Mouse (Mus musculus) embryonic facial prominence, embryonic 14.5 days (tissue): Measurements from ENCODE around the gene Slc6a1. TPM values are rescaled to one million over a fixed set of nuclear protein-coding genes. Genes with fewer than 3 reads are reported as not detected.

Source experiments
- ATAC-seq: fragments of 200-750 bp; cut with Nextera tagmentation; 2 replicates; pipeline ENCODE4 v1.8.0; 2017; ENCODE audit warnings: low read depth, moderate number of reproducible peaks, moderate TSS enrichment
- DNase-seq: peaks from one replicate; pipeline ENCODE4 v3.0.0-alpha.2; 2015; ENCODE audit warnings: low spot score
- H3K27ac ChIP-seq: fragments of 300-500 bp; sonication (generic); replicated peaks from 2 replicates; pipeline ENCODE4 v1.5.1; 2014; ENCODE audit warnings: low read depth, mild to moderate bottlenecking, low read length, moderate library complexity
- H3K27me3 ChIP-seq: fragments of 300-500 bp; sonication (generic); replicated peaks from 2 replicates; pipeline ENCODE4 v1.6.1; 2014; ENCODE audit warnings: low read length; ENCODE audit not compliant: control insufficient read depth, insufficient read depth
- H3K36me3 ChIP-seq: fragments of 300-500 bp; sonication (generic); 2 replicates; pipeline ENCODE4 v1.6.1; 2014; ENCODE audit warnings: low read length, mixed read lengths; ENCODE audit not compliant: control insufficient read depth, insufficient read depth
- H3K4me1 ChIP-seq: fragments of 300-500 bp; sonication (generic); 2 replicates; pipeline ENCODE4 v1.6.1; 2014; ENCODE audit warnings: antibody characterized with exemption, low read length; ENCODE audit not compliant: control insufficient read depth, insufficient read depth
- H3K4me2 ChIP-seq: fragments of 300-500 bp; sonication (generic); 2 replicates; pipeline ENCODE4 v1.6.1; 2014; ENCODE audit warnings: low read depth, mild to moderate bottlenecking, low read length, moderate library complexity, mixed read lengths
- H3K4me3 ChIP-seq: fragments of 300-500 bp; sonication (generic); 2 replicates; pipeline ENCODE4 v1.5.1; 2014; ENCODE audit warnings: low read depth, mild to moderate bottlenecking, low read length
- H3K9ac ChIP-seq: fragments of 300-500 bp; sonication (generic); 2 replicates; pipeline ENCODE4 v1.6.1; 2014; ENCODE audit warnings: low read depth, mild to moderate bottlenecking, low read length, moderate library complexity, mixed read lengths
- H3K9me3 ChIP-seq: fragments of 300-500 bp; sonication (generic); 2 replicates; pipeline ENCODE4 v1.6.1; 2016; ENCODE audit warnings: low read length; ENCODE audit not compliant: control insufficient read depth
- WGBS: fragments of 180-500 bp; shearing (Covaris S2); extraction: QIAGEN DNeasy Blood & Tissue Kit; methylation state at CpG from one replicate; pipeline ENCODE4 v1.1.7; 2014; 5-methylcytosine and 5-hydroxymethylcytosine counted together
- polyA plus RNA-seq: library from polyadenylated mRNA; unstranded; fragments of >200 nt; fragmentation: Nextera tagmentation; extraction: Ambion mirVana; gene quantifications from 2 replicates; pipeline ENCODE4 v1.2.1, GENCODE M21; 2014

Gene Slc6a1
- polyA plus RNA-seq, 1 experiment from 2014 or later, result 2.7 TPM

GRCm38 (mm10) chr6:114354635-114355034, 72.2 kb downstream of the Slc6a1 start:
- Histone ChIP-seq H3K9me3 (no peaks in the 10 kb centered on the region), H3K27ac (no peak overlapping the region), H3K4me2 (no peak overlapping the region), H3K4me3 (no peak overlapping the region), H3K36me3 (no peaks in the 10 kb centered on the region), H3K27me3 (no peaks in the 10 kb centered on the region), H3K9ac (no peak overlapping the region), H3K4me1 (0 out of 2 replicates have a peak, but pooled peaks cover 4% of the 10 kb centered on the region)
- DNase-seq, result no peak
- WGBS, result 74% methylated on average over 4 of the region's 4 CpGs
- ATAC-seq, result no peak

- H3K36me3 ChIP-seq, result no peaks in the 10 kb centered on the region
- WGBS, result 63% methylated on average over 3 of the region's 3 CpGs
- no peak overlapping the region for H3K4me2 ChIP-seq
- no peaks in the 10 kb centered on the region for H3K9me3 ChIP-seq
- no peaks in the 10 kb centered on the region for H3K27me3 ChIP-seq
- 0 out of 2 replicates have a peak, but pooled peaks cover 4% of the 10 kb centered on the region for H3K4me1 ChIP-seq
- DNase-seq, result peak; percentile 39
- no peak overlapping the region for H3K9ac ChIP-seq
- ATAC-seq, result no peak
- H3K4me3 ChIP-seq, result no peak overlapping the region
- no peak overlapping the region for H3K27ac ChIP-seq
Measured at GRCm38 (mm10) chr6:114358171-114358570, 75.7 kb downstream of the Slc6a1 start.

GRCm38 (mm10) chr6:114362355-114362754, 79.9 kb downstream of the Slc6a1 start:
- H3K27me3 ChIP-seq, result no peaks in the 10 kb centered on the region
- H3K4me1 ChIP-seq, result 0 out of 2 replicates have a peak, but pooled peaks cover 4% of the 10 kb centered on the region
- no peaks in the 10 kb centered on the region for H3K36me3 ChIP-seq
- WGBS, result 69% methylated on average over 4 of the region's 4 CpGs
- no peak overlapping the region for H3K4me3 ChIP-seq
- H3K4me2 ChIP-seq, result no peak overlapping the region
- H3K9me3 ChIP-seq, result no peaks in the 10 kb centered on the region
- DNase-seq (no peak), ATAC-seq (no peak)
- no peak overlapping the region for H3K9ac ChIP-seq
- no peak overlapping the region for H3K27ac ChIP-seq

- H3K4me2 ChIP-seq, result no peak overlapping the region
Measured at GRCm38 (mm10) chr6:114363740-114364139, 81.3 kb downstream of the Slc6a1 start.

GRCm38 (mm10) chr6:114364734-114365133, 82.3 kb downstream of the Slc6a1 start:
- Histone ChIP-seq H3K36me3 (no peaks in the 10 kb centered on the region), H3K9ac (no peak overlapping the region)
- WGBS, result 43% methylated on average over 5 of the region's 5 CpGs

More at GRCm38 (mm10) chr6:114363740-114364139, 81.3 kb downstream of the Slc6a1 start:
- Histone ChIP-seq H3K4me1 (no peaks in the 10 kb centered on the region), H3K4me3 (no peak overlapping the region), H3K27me3 (no peaks in the 10 kb centered on the region), H3K27ac (no peak overlapping the region), H3K9me3 (no peaks in the 10 kb centered on the region), H3K9ac (no peak overlapping the region), H3K36me3 (no peaks in the 10 kb centered on the region)
- ATAC-seq (no peak), DNase-seq (no peak)
- WGBS, result 77% methylated on average over 8 of the region's 8 CpGs

GRCm38 (mm10) chr6:114366191-114366590, 83.8 kb downstream of the Slc6a1 start:
- no peaks in the 10 kb centered on the region for H3K36me3 ChIP-seq

More at GRCm38 (mm10) chr6:114364734-114365133, 82.3 kb downstream of the Slc6a1 start:
- Histone ChIP-seq H3K27ac (no peak overlapping the region), H3K4me3 (no peak overlapping the region), H3K27me3 (no peaks in the 10 kb centered on the region), H3K9me3 (no peaks in the 10 kb centered on the region), H3K4me1 (no peaks in the 10 kb centered on the region), H3K4me2 (no peak overlapping the region)
- ATAC-seq (no peak), DNase-seq (peak; percentile 36)

More at GRCm38 (mm10) chr6:114366191-114366590, 83.8 kb downstream of the Slc6a1 start:
- H3K27me3 ChIP-seq, result no peaks in the 10 kb centered on the region
- H3K4me1 ChIP-seq, result no peaks in the 10 kb centered on the region
- no peak for ATAC-seq
- H3K4me3 ChIP-seq, result no peak overlapping the region
- H3K4me2 ChIP-seq, result no peak overlapping the region
- H3K27ac ChIP-seq, result no peak overlapping the region
- no peak for DNase-seq
- no peak overlapping the region for H3K9ac ChIP-seq
- H3K9me3 ChIP-seq, result no peaks in the 10 kb centered on the region
- 74% methylated on average over 5 of the region's 5 CpGs for WGBS

Other genes with a start within 250 kb of the Slc6a1 start
- 1.4 and 1.7 TPM in 2 replicates for gene Atp2b2, start 240.0 kb upstream of the Slc6a1 start, polyA plus RNA-seq
- 0.45 and 0.70 TPM in 2 replicates for gene Slc6a11, start 151.4 kb upstream of the Slc6a1 start, polyA plus RNA-seq
- gene Hrh1, start 115.3 kb downstream of the Slc6a1 start, polyA plus RNA-seq, result 0.21 TPM in 1 of 2 replicates, not detected in the other